Mouse (Mus musculus): Measurements from ENCODE around the gene Olfr765.
"Not testable (repeated sequence)": the region's sequence is repeated elsewhere in the genome, so short reads cannot be mapped to it uniquely, and the experiment has no call there.

Olfr765 gene

GRCm38 (mm10) chr10:129049898-129050297 is at the start of gene Olfr765:
Gene Olfr765 (minus strand): TSS chr10:129049998.
- DNase-seq (ENCODE audit: low read depth, low spot score), result not testable (repeated sequence)

GRCm38 (mm10) chr10:129099275-129099674 is 49.5 kb upstream of the Olfr765 start, which contains the start of gene Olfr768:
Gene Olfr768 (minus strand): TSS chr10:129099375.
- no peak for DNase-seq (ENCODE audit: low read depth, low spot score)

- not testable (repeated sequence) for DNase-seq (ENCODE audit: low read depth, low spot score)
Observed at GRCm38 (mm10) chr10:129082810-129083209, 33.0 kb upstream of the Olfr765 start, which contains the start of gene Olfr767. Gene Olfr767 (minus strand): TSS chr10:129082910.

GRCm38 (mm10) chr10:129068877-129069276 is 19.1 kb upstream of the Olfr765 start, which contains the start of gene Olfr766-ps1:
Gene Olfr766-ps1 (minus strand): TSS chr10:129068977.
- DNase-seq (ENCODE audit: low read depth, low spot score), result no peak

- no peak for DNase-seq (ENCODE audit: low read depth, low spot score)
Observed at GRCm38 (mm10) chr10:129039796-129040195, 10.0 kb downstream of the Olfr765 start, which contains the start of gene Olfr764-ps1. Gene Olfr764-ps1 (minus strand): TSS chr10:129039896.

GRCm38 (mm10) chr10:129028343-129028742 is 21.5 kb downstream of the Olfr765 start:
- no peak for DNase-seq (ENCODE audit: low read depth, low spot score)

GRCm38 (mm10) chr10:129026018-129026662 is 23.7 kb downstream of the Olfr765 start:
- no peak for DNase-seq (ENCODE audit: low read depth, low spot score)

- DNase-seq (ENCODE audit: low read depth, low spot score), result no peak
Observed at GRCm38 (mm10) chr10:129023319-129023718, 26.5 kb downstream of the Olfr765 start.

GRCm38 (mm10) chr10:129014477-129014876 is 35.3 kb downstream of the Olfr765 start:
- no peak for DNase-seq (ENCODE audit: low read depth, low spot score)

GRCm38 (mm10) chr10:129011511-129011910 is 38.3 kb downstream of the Olfr765 start:
- DNase-seq (ENCODE audit: low read depth, low spot score), result not testable (repeated sequence)

GRCm38 (mm10) chr10:129010288-129010841 is 39.4 kb downstream of the Olfr765 start, which contains the start of gene Olfr763:
Gene Olfr763 (plus strand): TSS chr10:129010791.
- DNase-seq (ENCODE audit: low read depth, low spot score), result no peak

- DNase-seq (ENCODE audit: low read depth, low spot score), result no peak
Observed at GRCm38 (mm10) chr10:129004032-129004920, 45.5 kb downstream of the Olfr765 start.

- DNase-seq (ENCODE audit: low read depth, low spot score), result no peak
Observed at GRCm38 (mm10) chr10:128996523-128997040, 53.2 kb downstream of the Olfr765 start.

GRCm38 (mm10) chr10:128995796-128996195 is 54.0 kb downstream of the Olfr765 start:
- DNase-seq (ENCODE audit: low read depth, low spot score), result no peak
